Mouse (Mus musculus) retina, adult 2 months (tissue): ENCODE measurements around the gene Rab43.

Source experiments
- DNase-seq: peaks from one replicate; pipeline ENCODE4 v3.0.0-alpha.2; 2012; ENCODE audit warnings: low read depth, low spot score

Rab43 gene

DNA sequence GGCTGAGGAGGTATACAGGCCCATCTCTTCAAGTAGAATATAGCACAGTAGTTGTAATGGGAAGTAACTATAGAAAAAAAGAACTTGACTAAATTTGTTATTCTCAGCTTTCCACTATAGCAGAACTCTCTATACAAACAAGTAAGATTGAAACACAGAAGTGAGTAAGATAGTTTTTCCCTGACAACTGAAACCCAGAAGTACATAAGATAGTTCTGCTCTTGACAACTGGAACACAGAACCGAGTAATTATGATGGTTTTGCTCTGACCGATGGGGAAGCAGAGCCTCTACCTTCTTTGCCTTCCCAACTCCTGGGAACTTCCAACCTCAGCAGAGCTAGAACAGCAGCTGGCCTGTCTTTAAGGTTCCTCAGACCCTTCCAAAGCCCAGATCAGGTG, 2.8 kb downstream of the Rab43 start:
- DNase-seq = no peak

DNA sequence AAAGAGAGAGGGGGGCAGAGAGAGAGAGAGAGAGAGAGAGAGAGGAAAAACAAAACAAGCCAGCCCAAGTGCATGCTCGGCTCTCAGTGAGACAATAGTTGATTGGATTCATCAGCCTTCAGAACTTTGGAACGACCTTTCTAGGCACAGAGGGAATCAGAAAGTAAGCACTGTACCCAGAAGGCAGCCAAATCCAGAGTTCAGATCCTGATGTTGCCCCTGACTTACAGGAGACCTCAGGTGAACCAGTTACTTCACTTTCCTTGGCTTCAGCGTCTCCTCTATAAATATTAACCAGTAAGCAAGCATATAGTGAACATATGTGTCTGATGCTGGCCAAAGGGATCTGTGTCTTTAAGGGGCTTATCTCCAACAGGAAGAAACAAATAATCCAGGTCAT, 3.4 kb downstream of the Rab43 start:
- DNase-seq = peak; percentile 16

DNA sequence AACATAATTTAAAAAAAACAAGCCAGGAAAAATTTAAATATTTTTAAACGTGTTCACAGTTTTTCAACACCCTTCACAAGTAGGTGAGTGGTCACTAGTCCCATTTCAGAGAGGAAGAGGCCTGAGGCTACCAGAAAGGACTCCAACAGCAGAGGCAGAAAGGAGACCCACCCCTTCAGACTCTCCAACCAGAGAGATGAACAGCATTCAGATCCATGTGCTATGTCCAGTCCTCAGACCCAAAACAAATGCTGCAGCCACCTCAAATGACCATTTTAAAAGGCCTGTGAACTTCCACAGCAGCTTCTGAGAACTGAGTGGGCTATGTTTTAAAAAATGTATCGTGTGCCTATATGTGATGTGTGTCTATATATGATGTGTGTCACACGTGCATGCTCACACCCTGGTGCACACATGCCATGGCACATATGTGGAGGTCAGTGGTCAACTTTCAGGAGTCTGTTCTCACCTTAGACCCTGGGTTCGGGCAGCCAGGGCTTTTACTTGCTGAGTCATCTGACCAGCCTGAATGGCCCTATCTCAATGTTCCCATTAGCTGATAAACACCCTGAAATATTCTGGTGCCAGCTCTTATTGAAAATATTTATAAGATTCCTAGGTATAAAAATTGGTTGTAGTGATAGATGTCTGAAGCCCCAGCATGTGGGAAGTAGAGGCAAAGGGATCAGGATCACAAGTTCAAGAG, 4.1 kb downstream of the Rab43 start:
- DNase-seq = no peak

DNA sequence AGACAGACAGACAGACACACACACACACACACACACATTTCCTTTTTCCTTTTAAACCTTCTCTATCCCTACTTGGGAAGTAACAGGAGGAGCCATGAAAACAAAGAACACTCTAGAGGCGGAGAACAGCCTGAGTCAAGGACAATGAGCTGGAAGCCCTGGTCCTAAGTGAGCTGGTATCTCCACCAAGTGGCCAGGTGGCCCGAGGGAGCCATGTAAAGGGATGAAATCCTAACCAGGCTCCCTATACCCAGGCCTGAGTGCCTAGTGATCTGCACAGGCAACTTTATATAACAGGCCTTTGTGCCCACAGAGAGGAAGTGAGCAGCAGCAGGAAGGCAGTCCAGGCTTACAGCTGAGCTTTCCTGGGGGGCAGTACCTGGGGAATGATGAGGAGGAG, 5.1 kb downstream of the Rab43 start:
- DNase-seq = no peak

DNA sequence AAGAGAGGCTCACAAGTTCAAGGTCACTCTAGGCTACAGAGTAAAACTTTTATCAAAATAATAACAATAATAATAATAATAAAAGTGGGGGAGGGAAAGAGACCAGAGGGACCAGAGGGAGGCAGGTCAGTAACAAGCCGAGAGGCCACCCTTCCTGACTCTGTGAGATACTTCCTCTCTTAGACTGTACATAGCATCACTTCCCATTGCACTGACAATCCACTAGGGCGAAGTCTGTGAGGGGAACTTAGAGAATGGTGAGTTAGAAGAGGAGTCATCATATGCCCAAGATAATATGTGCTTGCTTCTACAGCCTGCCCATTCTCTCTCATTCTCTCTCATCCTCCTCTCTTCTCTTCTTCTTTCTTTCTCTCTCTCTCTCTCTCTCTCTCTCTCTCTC, 5.9 kb downstream of the Rab43 start:
- no peak for DNase-seq

DNA sequence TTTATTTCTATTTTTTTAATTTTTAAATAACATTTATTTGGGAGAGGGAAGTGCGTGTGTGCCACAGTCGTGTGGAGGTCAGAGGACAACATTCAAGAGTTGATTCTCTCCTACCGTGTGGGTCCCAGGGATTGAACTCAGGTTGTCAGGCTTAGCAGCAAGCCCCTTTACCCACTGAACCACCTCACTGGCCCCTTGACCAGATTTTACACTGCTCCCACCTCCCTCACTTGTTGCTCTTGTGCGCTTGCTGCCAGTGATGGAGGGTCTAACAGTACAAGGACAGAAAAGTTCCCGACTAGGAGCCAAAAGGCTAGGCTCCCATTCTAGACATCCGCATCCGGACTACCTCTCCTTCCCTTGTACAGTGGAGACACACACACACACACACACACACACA, 6.5 kb downstream of the Rab43 start:
- no peak for DNase-seq

DNA sequence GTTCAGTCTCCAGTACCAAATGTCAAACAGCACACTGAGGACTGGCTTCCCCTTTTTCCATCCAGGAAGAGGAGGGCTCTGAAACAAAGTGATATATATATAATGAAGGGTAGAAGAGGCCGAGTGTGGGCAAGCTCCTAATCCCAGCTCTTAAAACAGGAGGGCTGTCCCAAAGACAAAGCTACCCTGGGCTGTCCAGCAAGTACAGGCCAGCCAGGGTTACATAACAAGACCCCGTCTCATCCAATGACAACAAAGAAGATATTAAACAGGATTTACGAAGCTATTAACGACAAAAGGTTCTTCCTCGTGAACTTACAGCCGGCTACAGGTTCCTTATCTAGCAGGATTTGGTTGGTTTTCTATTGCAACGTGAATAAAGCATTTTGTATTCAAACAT, 7.1 kb downstream of the Rab43 start:
- no peak for DNase-seq

DNA sequence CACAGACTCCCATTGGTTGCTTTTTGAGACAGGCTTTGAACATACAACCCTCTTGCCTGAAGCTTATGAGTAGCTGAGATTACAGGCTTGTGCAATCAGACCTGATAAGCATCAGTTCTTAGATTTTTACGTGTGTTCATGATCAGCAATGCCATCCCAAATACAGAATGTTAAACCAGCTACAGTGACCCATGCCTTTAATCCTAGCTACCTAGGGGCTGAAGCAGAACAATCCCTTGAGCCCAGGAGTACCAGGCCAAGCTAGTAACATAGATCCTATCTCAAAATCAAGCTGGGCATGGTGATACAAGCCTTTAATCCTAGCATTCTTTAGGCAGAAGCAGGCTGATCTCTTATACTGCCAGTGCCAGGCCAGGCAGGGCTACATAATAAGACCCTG, 7.9 kb downstream of the Rab43 start:
- DNase-seq = no peak

DNA sequence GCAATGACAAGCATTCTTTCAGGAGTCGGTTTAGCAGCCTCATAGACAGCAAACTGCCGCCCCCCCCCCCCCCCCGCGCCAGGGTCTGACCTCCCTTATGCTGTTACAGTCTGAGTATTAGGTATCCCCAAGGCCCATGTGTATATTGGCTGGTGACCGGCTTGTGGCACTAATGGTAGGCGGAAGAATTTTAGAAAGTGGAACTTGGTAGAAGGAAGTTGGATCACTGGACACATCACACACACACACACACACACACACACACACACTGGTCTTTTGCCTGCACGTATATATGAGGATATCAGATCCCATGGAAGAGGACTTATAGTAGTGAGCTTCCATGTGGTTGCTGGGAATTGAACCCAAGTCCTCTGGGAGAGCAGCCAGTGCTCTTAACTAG, 9.5 kb downstream of the Rab43 start:
- no peak for DNase-seq

DNA sequence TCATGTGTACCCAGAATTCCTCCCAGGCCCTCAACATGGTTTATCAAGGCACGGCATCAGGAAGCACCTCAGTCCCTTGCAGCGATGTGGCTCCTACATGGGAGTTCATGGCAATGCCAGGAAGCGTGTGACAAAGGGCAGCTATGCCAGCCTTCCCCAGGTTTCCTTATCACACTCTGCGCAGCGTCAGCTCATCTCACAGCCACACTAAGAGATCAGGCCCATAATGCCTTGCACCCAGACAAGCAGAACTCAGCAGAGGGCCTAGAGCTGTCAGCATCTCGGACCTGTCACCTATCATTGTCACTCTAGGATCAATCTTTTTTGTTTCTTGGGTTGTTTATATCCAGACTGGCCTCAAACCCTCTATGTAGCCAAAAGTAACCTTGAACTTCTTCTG, 12.4 kb downstream of the Rab43 start:
- no peak for DNase-seq

DNA sequence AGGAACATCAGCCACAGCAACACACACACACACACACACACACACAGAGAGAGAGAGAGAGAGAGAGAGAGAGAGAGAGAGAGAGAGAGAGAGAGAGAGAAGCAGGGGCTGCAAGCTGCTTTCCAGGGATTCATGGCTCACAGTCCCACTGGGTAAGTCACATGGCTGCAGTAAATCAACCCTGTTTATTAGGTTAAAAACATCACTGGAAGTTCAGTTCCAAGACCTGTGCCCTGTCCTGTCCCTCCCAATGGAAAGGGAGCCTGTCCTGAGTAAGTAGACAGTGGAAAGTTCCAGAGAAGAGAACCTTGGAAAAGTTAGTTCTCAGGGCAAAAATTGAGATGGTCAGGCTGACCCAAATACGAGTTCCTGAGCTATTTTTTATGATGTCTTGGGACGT, 14.6 kb downstream of the Rab43 start:
- DNase-seq = no peak

DNA sequence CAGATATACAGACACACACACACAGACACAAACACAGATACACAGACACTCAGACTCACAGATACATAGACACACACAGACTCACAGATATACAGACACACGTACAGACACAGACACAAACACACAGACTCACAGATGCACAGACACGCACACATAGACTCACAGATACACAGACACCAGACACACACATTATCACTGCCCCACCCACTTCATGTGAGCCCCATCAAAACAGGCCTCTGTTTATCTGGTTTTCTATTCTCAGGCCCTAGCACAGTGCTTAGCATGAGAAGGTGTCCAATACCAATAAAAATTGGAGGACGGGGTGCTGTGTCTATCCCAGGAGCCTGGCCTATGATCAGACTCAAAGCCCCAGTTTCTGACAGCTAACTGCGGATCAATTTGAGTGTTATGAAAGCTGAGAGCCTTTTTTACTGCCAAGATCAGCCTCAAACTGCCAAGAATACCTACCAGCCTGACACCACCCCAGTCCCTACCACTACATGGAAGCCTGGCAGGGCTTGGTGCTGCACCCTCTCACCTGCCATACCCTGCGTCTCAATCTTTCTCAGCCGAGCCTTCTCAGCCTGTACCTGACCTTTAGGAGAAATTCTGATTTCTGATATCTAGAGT, 15.6 kb downstream of the Rab43 start:
- no peak for DNase-seq

DNA sequence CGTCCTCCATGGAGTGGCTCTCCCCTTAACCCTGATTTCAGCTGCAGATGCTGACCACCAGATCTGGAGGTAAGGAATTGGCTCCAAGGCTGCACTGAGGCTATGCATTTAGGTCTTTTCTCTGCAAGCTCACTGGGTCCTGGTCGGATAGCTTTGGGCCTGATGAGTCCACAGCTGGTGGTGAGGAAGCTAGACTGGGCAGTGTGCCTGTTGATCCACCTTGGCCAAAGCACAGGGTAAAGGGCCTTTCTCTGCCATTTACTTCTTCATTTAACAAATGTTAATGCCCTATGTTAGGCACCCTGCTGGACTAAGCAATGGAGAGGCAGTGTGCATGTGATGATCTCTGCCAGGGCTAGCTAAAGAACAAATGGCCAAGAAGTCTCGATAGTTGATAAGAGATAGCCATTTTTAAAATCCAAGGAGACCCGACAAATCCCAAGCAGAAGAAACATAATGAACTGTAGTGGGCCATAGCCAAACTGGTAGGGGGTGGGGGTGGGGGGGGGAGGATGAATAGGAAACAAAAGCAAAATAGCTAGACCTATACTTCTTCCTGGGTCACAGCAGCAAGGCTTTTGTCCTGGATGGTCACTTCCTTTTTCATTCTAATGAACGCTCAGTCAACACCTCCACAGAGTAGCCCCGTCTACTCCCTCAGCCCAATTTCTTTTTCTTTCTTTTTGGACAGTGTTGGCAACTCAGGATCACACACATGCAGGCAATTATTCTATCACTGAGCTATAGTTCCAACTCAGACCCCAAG, 16.4 kb downstream of the Rab43 start:
- DNase-seq = no peak

DNA sequence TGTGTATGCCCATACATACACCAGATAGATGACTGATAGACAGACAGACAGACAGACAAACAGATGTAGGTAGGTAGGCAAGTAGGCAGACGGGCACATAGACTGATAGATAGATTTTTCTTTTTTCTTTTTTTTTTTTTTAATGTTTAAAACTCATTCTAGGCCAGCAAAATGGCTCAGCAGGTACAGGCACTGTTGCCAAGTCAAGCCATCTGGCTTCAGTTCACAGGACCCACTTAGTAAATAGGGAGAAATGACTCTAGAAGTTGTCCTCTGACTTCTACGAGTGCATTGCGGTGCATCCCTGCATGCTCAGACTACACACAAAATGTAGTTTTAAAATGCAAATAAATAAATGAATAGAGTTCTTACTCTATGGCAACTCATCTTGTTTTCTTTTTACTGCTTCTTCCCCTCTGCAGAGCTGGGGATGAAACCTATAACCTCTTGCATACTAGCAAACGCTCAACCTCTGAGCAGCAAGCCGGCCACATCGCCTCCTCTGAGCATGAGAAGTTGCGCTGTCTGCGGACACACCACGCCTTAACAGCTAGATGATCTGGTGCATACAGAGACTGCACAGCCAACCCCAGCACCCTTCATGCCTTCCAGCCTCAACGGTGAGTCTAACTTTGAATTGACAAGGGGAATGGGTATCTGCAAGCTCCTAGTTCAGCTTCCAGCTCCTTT, 18.0 kb downstream of the Rab43 start:
- DNase-seq = no peak

DNA sequence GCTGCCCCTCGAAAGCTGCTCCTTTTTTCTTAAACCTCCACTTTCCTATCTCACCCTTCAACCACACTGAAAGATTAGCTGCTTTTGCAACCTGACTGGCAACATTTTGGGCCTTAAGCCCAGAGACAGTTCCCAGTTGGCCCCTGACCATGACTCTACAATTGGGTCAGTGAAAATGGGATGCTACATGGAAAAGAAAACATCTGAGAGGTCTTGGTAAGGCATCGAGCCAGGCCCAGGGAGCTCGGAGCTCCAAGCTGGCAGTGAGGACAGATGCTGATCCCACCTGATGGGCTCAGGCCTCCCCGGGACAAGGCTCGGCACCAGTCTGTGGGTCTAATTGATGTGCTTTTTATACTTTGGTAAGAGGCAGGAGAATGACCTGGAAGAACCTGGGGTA, 20.1 kb downstream of the Rab43 start:
- no peak for DNase-seq

DNA sequence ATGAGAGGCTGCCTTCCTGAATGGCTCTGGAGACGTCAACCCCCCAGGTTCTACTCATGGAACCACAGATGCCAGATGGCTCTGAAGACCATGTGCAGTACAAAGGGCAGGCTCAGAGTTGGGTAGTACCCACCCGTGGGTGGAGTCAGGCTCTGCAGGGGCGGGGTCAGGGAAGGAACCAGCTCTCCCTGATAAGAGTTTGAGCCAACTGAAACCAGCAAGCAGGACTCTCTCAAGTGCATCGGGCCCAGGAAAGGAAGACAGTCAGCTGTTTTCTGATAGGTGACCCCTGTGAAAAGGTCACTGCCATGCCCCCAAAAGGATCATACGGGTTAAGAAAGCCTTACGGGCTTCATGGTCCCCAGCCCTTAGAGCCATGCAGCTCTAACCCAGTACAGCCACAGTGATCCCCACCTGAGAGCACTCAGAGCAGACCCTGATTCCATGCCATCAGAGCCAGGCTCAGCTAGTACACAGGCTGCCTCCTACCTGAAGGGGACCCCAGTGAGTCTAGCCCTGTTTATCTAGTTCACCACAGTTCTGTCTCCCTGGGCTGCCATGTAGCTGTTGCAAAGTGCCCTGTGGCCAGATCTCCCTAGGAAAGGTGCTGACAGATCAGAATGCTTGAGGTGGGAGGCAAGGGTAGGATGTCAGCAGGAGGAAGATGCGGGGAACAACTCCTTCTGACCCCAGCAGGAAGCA, 21.0 kb downstream of the Rab43 start:
- no peak for DNase-seq

DNA sequence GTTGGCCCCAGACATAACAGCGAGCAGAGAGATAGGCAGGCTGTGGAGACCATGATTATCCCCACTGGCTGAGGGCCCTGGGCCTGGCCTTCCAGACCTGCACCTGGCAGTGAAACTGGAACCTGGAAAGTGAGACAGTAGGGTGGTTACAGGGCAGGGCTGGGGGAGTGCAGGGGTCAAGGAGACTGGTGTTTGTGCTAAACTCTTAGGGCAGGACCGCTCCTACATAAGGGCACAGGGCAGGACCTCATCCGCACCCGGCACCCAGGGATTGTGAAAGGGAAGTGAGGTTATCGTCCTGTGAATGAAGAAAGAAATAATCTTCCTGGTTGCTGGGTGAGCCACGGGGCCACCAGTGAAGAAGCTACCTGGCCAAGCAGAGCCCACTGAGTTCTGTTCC, 22.2 kb downstream of the Rab43 start:
- no peak for DNase-seq

DNA sequence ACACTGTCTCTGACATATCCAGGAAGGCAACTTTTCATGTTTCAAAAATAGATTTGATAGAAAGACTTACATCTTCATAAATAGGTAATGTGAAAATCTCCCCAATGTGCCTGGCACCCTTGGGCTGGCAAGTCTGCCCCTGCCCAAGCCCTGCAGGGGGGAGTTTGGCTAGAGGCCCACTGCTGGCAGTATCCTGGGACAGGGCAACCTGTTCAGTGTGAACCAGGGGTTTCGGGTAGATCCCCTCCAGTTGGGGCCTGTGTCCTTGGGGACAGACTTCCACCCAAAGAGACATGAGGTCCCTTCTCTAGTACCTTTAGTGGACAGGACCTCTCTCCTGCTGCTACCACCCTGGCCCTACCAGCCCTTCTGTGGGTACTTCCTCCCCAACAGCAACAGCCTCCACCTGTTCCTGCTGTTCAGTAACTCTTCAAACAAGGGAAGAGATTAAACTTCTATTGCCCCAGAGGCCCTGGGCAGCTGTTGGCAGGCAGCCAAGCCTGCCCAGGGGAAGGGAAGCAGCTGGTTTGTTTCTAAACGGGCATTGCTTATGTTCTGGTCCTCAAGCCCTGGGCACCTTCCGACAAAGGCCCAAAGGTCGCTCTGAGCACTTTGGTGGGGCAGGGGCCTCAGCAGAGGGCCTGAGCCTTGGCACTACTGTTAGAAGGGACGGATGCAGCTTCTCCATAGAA, 22.9 kb downstream of the Rab43 start:
- no peak for DNase-seq

DNA sequence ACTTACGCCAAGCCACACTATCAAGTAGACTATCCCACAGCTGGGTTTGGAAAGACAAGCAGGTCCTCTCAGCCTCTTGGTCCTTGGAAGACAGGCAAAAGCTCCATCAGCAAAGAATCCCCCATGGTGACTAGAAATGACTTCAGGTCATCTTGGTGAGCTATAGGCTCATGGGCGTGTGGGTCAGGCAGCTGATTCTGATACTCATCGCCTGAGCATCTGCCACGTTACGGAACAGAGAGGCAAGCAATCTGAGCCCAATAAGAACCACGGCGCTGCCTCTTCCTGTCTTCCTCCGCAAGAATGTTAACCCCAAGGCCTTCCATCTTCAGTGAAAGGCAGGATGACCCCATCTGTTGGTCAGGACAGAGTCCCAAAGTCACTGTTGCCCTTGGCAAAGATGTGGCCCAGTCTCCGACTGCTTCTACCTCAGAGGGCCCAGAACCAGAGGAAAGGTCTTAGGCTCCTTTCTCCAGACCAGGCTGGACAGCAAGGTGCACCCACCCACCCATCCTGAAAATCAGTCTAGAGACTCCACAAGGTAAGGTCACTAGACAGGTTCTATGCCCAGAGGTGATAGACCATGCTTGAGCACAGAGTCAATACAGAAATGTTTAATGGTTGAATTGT, 23.6 kb downstream of the Rab43 start:
- DNase-seq = no peak

DNA sequence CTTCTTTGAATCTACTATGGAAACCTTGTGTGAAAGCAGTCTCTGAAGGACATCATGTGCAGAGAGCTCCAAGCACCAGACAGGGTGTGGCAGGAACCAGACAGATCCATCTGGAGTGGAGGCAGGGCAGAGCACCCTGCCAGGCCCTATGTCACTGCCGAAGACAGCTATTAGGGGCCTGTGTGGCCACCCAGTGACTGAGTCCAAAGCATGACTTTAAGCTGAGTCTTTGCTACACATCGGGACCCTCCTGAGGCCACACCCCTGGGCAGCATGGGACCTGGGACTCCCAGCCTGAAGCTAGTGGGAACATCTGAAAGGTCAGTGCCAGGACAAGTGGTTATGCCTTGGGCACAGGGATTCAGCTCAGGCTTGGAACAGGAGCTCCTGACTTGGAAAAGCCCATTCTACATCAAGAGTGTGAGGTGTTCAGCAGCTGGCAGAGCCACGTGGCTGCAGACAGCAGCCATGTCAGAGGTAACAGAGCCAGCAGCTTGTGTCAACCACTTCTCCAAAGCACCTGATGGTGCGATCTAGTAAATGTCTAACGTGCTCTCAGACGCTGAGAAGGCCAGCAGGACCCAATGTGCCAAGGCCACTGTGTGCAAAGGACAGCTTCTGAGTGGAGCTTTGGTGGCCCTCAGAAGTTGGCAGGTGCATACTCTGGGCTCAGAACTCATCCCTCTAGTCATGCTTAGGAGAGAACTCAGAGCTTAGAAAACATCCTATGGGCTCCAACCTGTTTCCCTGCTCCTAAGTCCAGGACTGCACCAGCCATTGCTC, 24.7 kb downstream of the Rab43 start:
- no peak for DNase-seq
